Mouse (Mus musculus): ENCODE data around the gene Myo18b. TPM values are rescaled to one million over a fixed set of nuclear protein-coding genes. Genes with fewer than 3 reads are reported as not detected.
A peak's percentile ranks its signal among the peaks of the same experiment; 100 is the strongest.

The Myo18b gene
- polyA plus RNA-seq, 1 experiment from 2014 or later: 0.69 TPM

- Histone ChIP-seq H3K27ac (ENCODE audit: low read length) (0 out of 2 replicates have a peak overlapping the region, but pooled peaks have one; percentile 6), H3K36me3 (ENCODE audit: control insufficient read depth, insufficient read depth, low read length) (no peaks in the 10 kb centered on the region), H3K4me3 (ENCODE audit: low read depth, low read length) (no peak overlapping the region), H3K4me2 (replicated peaks; ENCODE audit: low read depth, low read length) (no peak overlapping the region), H3K9ac (replicated peaks; ENCODE audit: low read depth, low read length) (no peak overlapping the region), H3K9me3 (ENCODE audit: control insufficient read depth, low read depth, low read length) (no peaks in the 10 kb centered on the region), H3K27me3 (ENCODE audit: control insufficient read depth, insufficient read depth, low read length) (no peaks in the 10 kb centered on the region), H3K4me1 (ENCODE audit: control insufficient read depth, insufficient read depth, low read length) (no peaks in the 10 kb centered on the region)
- WGBS: 28% methylated on average over 11 of the region's 11 CpGs
- ATAC-seq (ENCODE audit: insufficient number of reproducible peaks, insufficient read depth, low FRiP score, low read depth): peak; percentile 19; the same call in 1 of the 2 replicates
These were observed 127.0 kb downstream of the Myo18b start for GRCm38 (mm10) chr5:112769020-112769720.

- ATAC-seq (ENCODE audit: insufficient number of reproducible peaks, insufficient read depth, low FRiP score, low read depth): no peak
- Histone ChIP-seq H3K9ac (replicated peaks; ENCODE audit: low read depth, low read length) (no peak overlapping the region), H3K9me3 (ENCODE audit: control insufficient read depth, low read depth, low read length) (no peaks in the 10 kb centered on the region), H3K36me3 (ENCODE audit: control insufficient read depth, insufficient read depth, low read length) (no peaks in the 10 kb centered on the region), H3K4me3 (ENCODE audit: low read depth, low read length) (no peak overlapping the region), H3K4me1 (ENCODE audit: control insufficient read depth, insufficient read depth, low read length) (no peaks in the 10 kb centered on the region), H3K27ac (ENCODE audit: low read length) (no peak overlapping the region), H3K27me3 (ENCODE audit: control insufficient read depth, insufficient read depth, low read length) (no peaks in the 10 kb centered on the region), H3K4me2 (replicated peaks; ENCODE audit: low read depth, low read length) (no peak overlapping the region)
- 94% methylated on average over 5 of the region's 5 CpGs for WGBS
These were observed 127.6 kb downstream of the Myo18b start for GRCm38 (mm10) chr5:112768556-112768955.

GRCm38 (mm10) chr5:112761415-112762075 lies 134.6 kb downstream of the Myo18b start:
- H3K9me3 ChIP-seq (ENCODE audit: control insufficient read depth, low read depth, low read length): no peaks in the 10 kb centered on the region
- no peaks in the 10 kb centered on the region for H3K4me1 ChIP-seq (ENCODE audit: control insufficient read depth, insufficient read depth, low read length)
- H3K4me2 ChIP-seq (replicated peaks; ENCODE audit: low read depth, low read length): no peak overlapping the region
- H3K4me3 ChIP-seq (ENCODE audit: low read depth, low read length): no peak overlapping the region
- H3K9ac ChIP-seq (replicated peaks; ENCODE audit: low read depth, low read length): no peak overlapping the region
- ATAC-seq (ENCODE audit: insufficient number of reproducible peaks, insufficient read depth, low FRiP score, low read depth): no peak
- no peak overlapping the region for H3K27ac ChIP-seq (ENCODE audit: low read length)
- no peaks in the 10 kb centered on the region for H3K36me3 ChIP-seq (ENCODE audit: control insufficient read depth, insufficient read depth, low read length)
- H3K27me3 ChIP-seq (ENCODE audit: control insufficient read depth, insufficient read depth, low read length): no peaks in the 10 kb centered on the region
- 79% methylated on average over 3 of the region's 3 CpGs for WGBS

GRCm38 (mm10) chr5:112755581-112755980 lies 140.6 kb downstream of the Myo18b start:
- no peaks in the 10 kb centered on the region for H3K9me3 ChIP-seq (ENCODE audit: control insufficient read depth, low read depth, low read length)
- no peak overlapping the region for H3K9ac ChIP-seq (replicated peaks; ENCODE audit: low read depth, low read length)
- H3K4me2 ChIP-seq (replicated peaks; ENCODE audit: low read depth, low read length): no peak overlapping the region
- H3K27me3 ChIP-seq (ENCODE audit: control insufficient read depth, insufficient read depth, low read length): no peaks in the 10 kb centered on the region
- no peaks in the 10 kb centered on the region for H3K36me3 ChIP-seq (ENCODE audit: control insufficient read depth, insufficient read depth, low read length)
- no peak overlapping the region for H3K27ac ChIP-seq (ENCODE audit: low read length)
- WGBS: 28% methylated on average over 10 of the region's 10 CpGs
- ATAC-seq (ENCODE audit: insufficient number of reproducible peaks, insufficient read depth, low FRiP score, low read depth): no peak
- no peaks in the 10 kb centered on the region for H3K4me1 ChIP-seq (ENCODE audit: control insufficient read depth, insufficient read depth, low read length)
- H3K4me3 ChIP-seq (ENCODE audit: low read depth, low read length): no peak overlapping the region

GRCm38 (mm10) chr5:112749634-112750033 lies 146.5 kb downstream of the Myo18b start:
- WGBS: 40% methylated on average over 5 of the region's 5 CpGs
- H3K27ac ChIP-seq (ENCODE audit: low read length): no peak overlapping the region
- no peaks in the 10 kb centered on the region for H3K36me3 ChIP-seq (ENCODE audit: control insufficient read depth, insufficient read depth, low read length)
- H3K9ac ChIP-seq (replicated peaks; ENCODE audit: low read depth, low read length): no peak overlapping the region
- H3K27me3 ChIP-seq (ENCODE audit: control insufficient read depth, insufficient read depth, low read length): no peaks in the 10 kb centered on the region
- no peaks in the 10 kb centered on the region for H3K4me1 ChIP-seq (ENCODE audit: control insufficient read depth, insufficient read depth, low read length)
- H3K4me2 ChIP-seq (replicated peaks; ENCODE audit: low read depth, low read length): no peak overlapping the region
- no peak overlapping the region for H3K4me3 ChIP-seq (ENCODE audit: low read depth, low read length)
- ATAC-seq (ENCODE audit: insufficient number of reproducible peaks, insufficient read depth, low FRiP score, low read depth): no peak
- H3K9me3 ChIP-seq (ENCODE audit: control insufficient read depth, low read depth, low read length): peaks cover 3% of the 10 kb centered on the region; the same call in 1 of the 2 replicates

GRCm38 (mm10) chr5:112748001-112748719 lies 148.0 kb downstream of the Myo18b start:
- Histone ChIP-seq H3K4me1 (ENCODE audit: control insufficient read depth, insufficient read depth, low read length) (no peaks in the 10 kb centered on the region), H3K9ac (replicated peaks; ENCODE audit: low read depth, low read length) (no peak overlapping the region), H3K27me3 (ENCODE audit: control insufficient read depth, insufficient read depth, low read length) (no peaks in the 10 kb centered on the region), H3K4me2 (replicated peaks; ENCODE audit: low read depth, low read length) (no peak overlapping the region), H3K9me3 (ENCODE audit: control insufficient read depth, low read depth, low read length) (peaks cover 3% of the 10 kb centered on the region; the same call in 1 of the 2 replicates), H3K27ac (ENCODE audit: low read length) (no peak overlapping the region), H3K4me3 (ENCODE audit: low read depth, low read length) (no peak overlapping the region), H3K36me3 (ENCODE audit: control insufficient read depth, insufficient read depth, low read length) (no peaks in the 10 kb centered on the region)
- no peak for ATAC-seq (ENCODE audit: insufficient number of reproducible peaks, insufficient read depth, low FRiP score, low read depth)
- 29% methylated on average over 21 of the region's 21 CpGs for WGBS

GRCm38 (mm10) chr5:112747306-112747930 lies 148.7 kb downstream of the Myo18b start:
- H3K4me1 ChIP-seq (ENCODE audit: control insufficient read depth, insufficient read depth, low read length): no peaks in the 10 kb centered on the region
- 56% methylated on average over 8 of the region's 8 CpGs for WGBS

GRCm38 (mm10) chr5:112745176-112745575 lies 151.0 kb downstream of the Myo18b start:
- H3K4me1 ChIP-seq (ENCODE audit: control insufficient read depth, insufficient read depth, low read length): no peaks in the 10 kb centered on the region
- 83% methylated on average over 6 of the region's 6 CpGs for WGBS
- ATAC-seq (ENCODE audit: insufficient number of reproducible peaks, insufficient read depth, low FRiP score, low read depth): no peak
- no peaks in the 10 kb centered on the region for H3K27me3 ChIP-seq (ENCODE audit: control insufficient read depth, insufficient read depth, low read length)
- no peak overlapping the region for H3K27ac ChIP-seq (ENCODE audit: low read length)
- H3K4me2 ChIP-seq (replicated peaks; ENCODE audit: low read depth, low read length): no peak overlapping the region
- no peak overlapping the region for H3K4me3 ChIP-seq (ENCODE audit: low read depth, low read length)
- H3K9ac ChIP-seq (replicated peaks; ENCODE audit: low read depth, low read length): no peak overlapping the region
- H3K9me3 ChIP-seq (ENCODE audit: control insufficient read depth, low read depth, low read length): peaks cover 3% of the 10 kb centered on the region; the same call in 1 of the 2 replicates
- H3K36me3 ChIP-seq (ENCODE audit: control insufficient read depth, insufficient read depth, low read length): no peaks in the 10 kb centered on the region

More at GRCm38 (mm10) chr5:112747306-112747930, 148.7 kb downstream of the Myo18b start:
- no peaks in the 10 kb centered on the region for H3K36me3 ChIP-seq (ENCODE audit: control insufficient read depth, insufficient read depth, low read length)
- no peak for ATAC-seq (ENCODE audit: insufficient number of reproducible peaks, insufficient read depth, low FRiP score, low read depth)
- H3K9me3 ChIP-seq (ENCODE audit: control insufficient read depth, low read depth, low read length): peaks cover 3% of the 10 kb centered on the region; the same call in 1 of the 2 replicates
- no peak overlapping the region for H3K4me2 ChIP-seq (replicated peaks; ENCODE audit: low read depth, low read length)
- no peaks in the 10 kb centered on the region for H3K27me3 ChIP-seq (ENCODE audit: control insufficient read depth, insufficient read depth, low read length)
- no peak overlapping the region for H3K9ac ChIP-seq (replicated peaks; ENCODE audit: low read depth, low read length)
- H3K27ac ChIP-seq (ENCODE audit: low read length): no peak overlapping the region
- no peak overlapping the region for H3K4me3 ChIP-seq (ENCODE audit: low read depth, low read length)
